Mouse (Mus musculus) adipocyte (in vitro differentiated cells): Measurements from ENCODE around the gene Gsta3.
A peak's percentile ranks its signal among the peaks of the same experiment; 100 is the strongest.
"Not testable (repeated sequence)": the region's sequence is repeated elsewhere in the genome, so short reads cannot be mapped to it uniquely, and the experiment has no call there.

ENCODE experiments used
- DNase-seq: peaks from one replicate; pipeline ENCODE4 v3.0.0-alpha.2; 2016; ENCODE audit warnings: low spot score

Gsta3 gene

GRCm38 (mm10) chr1:21239911-21240898 is at the start of gene Gsta3:
Gsta3 (plus strand) TSS chr1:21240589.
- peak; percentile 17 for DNase-seq

GRCm38 (mm10) chr1:21206241-21206640 is 34.1 kb upstream of the Gsta3 start:
- DNase-seq, result no peak

- DNase-seq, result not testable (repeated sequence)
Observed at GRCm38 (mm10) chr1:21213537-21213936, 26.9 kb upstream of the Gsta3 start.

GRCm38 (mm10) chr1:21213991-21214692 is 26.2 kb upstream of the Gsta3 start:
- not testable (repeated sequence) for DNase-seq

- peak; percentile 89 for DNase-seq
Observed at GRCm38 (mm10) chr1:21218489-21218919, 21.9 kb upstream of the Gsta3 start, which contains the start of gene Tmem14a. Tmem14a (plus strand) TSS chr1:21218575.

GRCm38 (mm10) chr1:21227756-21228395 is 12.5 kb upstream of the Gsta3 start:
- DNase-seq, result no peak

GRCm38 (mm10) chr1:21228740-21229722 is 11.4 kb upstream of the Gsta3 start:
- DNase-seq, result not testable (repeated sequence)

GRCm38 (mm10) chr1:21230376-21230775 is 10.0 kb upstream of the Gsta3 start:
- no peak for DNase-seq

- peak; percentile 31 for DNase-seq
Observed at GRCm38 (mm10) chr1:21231744-21232464, 8.5 kb upstream of the Gsta3 start.

- DNase-seq, result no peak
Observed at GRCm38 (mm10) chr1:21232516-21232915, 7.9 kb upstream of the Gsta3 start.

- DNase-seq, result no peak
Observed at GRCm38 (mm10) chr1:21235359-21235758, 5.0 kb upstream of the Gsta3 start.

- no peak for DNase-seq
Observed at GRCm38 (mm10) chr1:21241096-21241495, 707 bp downstream of the Gsta3 start.

- no peak for DNase-seq
Observed at GRCm38 (mm10) chr1:21244290-21244960, 4.0 kb downstream of the Gsta3 start.

GRCm38 (mm10) chr1:21246136-21246535 is 5.7 kb downstream of the Gsta3 start:
- DNase-seq, result no peak

- no peak for DNase-seq
Observed at GRCm38 (mm10) chr1:21247896-21248295, 7.5 kb downstream of the Gsta3 start.

- DNase-seq, result no peak
Observed at GRCm38 (mm10) chr1:21248560-21249390, 8.4 kb downstream of the Gsta3 start.

- no peak for DNase-seq
Observed at GRCm38 (mm10) chr1:21251661-21252060, 11.3 kb downstream of the Gsta3 start.

- DNase-seq, result no peak
Observed at GRCm38 (mm10) chr1:21252566-21253302, 12.3 kb downstream of the Gsta3 start.
